Mouse (Mus musculus) left cerebral cortex, adult 18-20 months (tissue): ENCODE data around the gene Clec2e. TPM values are rescaled to one million over a fixed set of nuclear protein-coding genes. Genes with fewer than 3 reads are reported as not detected.
"Not testable (repeated sequence)": the region's sequence is repeated elsewhere in the genome, so short reads cannot be mapped to it uniquely, and the experiment has no call there.

Experiments used
- DNase-seq, 2 experiments: peaks; one replicate each; pipeline ENCODE4 v3.0.0; 2021 to 2022; ENCODE audit warnings: low spot score in 2 of 2, mixed read lengths in 1 of 2
- long read RNA-seq, 2 experiments: library from polyadenylated mRNA; stranded (forward); transcript quantifications; one replicate each; pipeline ENCODE4 v2.0.0; 2021
- total RNA-seq, 2 experiments: library from RNA; stranded (reverse); gene quantifications; 2 replicates each; pipeline ENCODE4 v1.2.3; 2021

Gene Clec2e
- total RNA-seq: not detected
- long read RNA-seq, experiment 1: 0 reads
- long read RNA-seq, experiment 2: 0 reads

DNA sequence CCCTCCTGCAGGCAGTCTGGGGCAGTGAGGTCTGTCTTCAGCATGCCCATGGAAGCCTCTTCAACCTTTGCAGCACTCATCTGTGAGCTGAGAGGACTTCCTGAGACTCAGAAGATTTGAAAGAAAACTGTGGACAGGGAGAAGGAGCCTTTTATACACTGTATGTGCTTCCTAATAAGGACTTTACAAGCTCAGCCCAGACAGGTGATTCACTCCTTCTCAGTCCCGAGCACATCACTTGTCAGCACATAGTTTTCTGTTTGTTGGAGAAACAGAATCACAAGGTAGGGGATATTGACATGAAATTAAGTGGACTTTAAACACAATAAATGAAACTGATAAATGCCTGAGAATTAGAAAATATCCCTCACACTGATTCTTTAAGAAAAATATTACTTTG, at the start of gene Clec2e:
TSS of gene Clec2e (minus strand) at position 120 of the 400 bp plus-strand sequence.
- DNase-seq: not testable (repeated sequence)

GRCm38 (mm10) chr6:129146812-129147211, 46.1 kb upstream of the Clec2e start:
- DNase-seq: no peak

DNA sequence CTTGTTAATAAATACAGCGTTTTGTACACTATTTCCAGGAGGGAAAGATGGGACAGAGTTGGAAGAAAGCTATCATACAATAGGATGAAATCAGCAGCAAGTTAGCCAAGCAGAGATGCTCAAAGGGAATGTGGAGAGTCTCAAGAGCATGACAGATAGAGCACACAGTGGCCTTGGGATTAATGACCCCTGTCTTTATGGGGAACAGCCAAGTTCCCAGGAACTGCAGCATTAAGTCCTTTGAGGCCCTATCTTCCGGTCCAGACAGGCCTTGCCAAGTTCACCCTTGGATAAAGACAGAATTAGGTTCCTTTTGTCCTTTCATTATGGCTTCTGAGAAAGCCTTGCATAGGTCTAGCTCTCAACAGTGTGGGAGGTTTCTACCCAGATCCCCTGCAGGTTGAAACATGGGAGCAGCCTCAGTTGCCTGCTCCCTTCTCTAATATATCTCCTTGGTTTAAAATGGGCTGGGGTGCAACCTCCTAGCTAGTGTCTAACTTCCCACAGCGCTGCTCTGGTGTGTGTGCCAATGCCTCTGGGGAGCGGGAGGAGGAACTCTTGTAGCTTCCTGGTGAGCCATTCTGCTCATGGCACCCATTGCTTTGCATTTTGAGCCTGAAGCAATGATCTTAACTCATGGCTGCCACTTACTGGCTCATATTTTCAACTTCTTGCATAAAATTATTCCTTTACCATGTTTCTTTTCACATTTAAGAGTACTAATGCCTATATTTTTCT, 32.1 kb upstream of the Clec2e start:
- no peak for DNase-seq

DNA sequence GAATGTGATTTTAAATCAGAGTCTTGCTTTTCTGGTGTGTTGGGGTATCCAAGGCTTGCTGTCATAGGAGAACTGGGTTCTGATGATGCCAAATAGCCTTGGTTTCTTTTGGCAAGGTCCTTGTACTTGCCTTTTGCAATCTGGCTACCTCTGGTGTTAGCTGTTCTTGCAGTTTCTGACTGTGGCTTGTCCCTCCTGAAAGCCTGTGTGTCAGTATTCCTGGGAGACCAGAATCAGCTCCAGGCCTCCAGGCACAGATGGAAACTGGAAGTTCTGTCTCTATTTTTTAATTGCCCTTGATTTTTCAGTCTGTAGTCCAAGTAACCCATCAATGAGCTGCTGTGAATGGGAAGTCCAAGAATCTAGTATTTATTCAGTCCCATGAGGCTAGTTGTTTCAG, 26.1 kb upstream of the Clec2e start:
- no peak for DNase-seq

DNA sequence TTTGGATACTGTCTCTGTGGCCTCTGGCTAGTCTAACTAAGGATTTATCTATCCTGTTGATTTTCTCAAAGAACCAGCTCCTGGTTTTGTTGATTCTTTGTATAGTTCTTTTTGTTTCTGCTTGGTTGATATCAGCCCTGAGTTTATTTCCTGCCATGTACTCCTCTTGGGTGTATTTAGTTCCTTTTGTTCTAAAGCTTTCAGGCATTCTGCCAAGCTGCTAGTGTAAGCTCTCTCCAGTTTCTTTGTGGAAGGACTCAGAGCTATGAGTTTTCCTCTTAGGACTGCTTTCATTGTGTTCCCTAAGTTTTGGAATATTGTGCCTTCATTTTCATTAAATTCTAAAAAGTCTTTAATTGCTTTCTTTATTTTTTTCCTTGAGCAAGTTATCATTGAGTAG, 23.8 kb upstream of the Clec2e start:
- not testable (repeated sequence) for DNase-seq

DNA sequence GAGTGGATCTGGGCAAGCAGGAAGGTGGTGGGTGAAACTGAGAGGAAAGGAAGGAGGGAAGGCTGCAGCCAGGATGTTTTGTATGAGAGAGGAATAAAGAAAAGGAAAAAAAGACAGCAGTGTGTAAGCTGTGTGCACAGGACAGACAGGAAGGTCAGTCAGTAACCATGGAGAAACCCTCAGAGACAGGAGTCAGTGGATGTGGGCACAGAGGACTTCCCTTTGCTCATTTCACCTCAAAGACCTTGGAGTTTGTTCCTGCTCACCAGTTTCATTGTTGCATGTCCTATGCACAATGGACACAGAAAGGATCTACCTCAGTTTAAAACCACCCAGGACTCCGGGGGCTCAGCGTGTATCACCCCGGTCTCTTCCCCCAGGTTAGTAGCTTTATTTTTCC, 15.5 kb upstream of the Clec2e start:
- DNase-seq: no peak

- not testable (repeated sequence) for DNase-seq
These were observed 13.5 kb upstream of the Clec2e start for GRCm38 (mm10) chr6:129114237-129114636.

DNA sequence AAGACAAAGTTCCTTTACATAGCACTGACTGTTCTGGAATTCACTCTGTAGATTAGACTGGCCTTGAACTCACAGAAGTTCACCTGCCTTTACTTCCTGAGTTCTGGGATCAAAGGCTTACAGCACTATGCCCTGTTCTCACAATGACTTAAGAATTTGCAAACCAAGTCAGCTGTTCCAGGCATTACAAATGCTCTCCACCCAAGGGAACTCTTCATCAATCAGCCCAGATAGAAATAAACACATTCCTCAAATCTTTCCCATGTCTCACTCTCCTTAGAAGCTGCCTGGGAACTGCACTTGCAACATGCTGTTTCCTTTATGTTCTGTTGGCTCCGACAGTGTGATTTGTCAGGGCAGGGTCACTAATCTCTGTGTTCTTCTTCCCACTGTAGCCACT, 13.1 kb upstream of the Clec2e start:
- DNase-seq: no peak

DNA sequence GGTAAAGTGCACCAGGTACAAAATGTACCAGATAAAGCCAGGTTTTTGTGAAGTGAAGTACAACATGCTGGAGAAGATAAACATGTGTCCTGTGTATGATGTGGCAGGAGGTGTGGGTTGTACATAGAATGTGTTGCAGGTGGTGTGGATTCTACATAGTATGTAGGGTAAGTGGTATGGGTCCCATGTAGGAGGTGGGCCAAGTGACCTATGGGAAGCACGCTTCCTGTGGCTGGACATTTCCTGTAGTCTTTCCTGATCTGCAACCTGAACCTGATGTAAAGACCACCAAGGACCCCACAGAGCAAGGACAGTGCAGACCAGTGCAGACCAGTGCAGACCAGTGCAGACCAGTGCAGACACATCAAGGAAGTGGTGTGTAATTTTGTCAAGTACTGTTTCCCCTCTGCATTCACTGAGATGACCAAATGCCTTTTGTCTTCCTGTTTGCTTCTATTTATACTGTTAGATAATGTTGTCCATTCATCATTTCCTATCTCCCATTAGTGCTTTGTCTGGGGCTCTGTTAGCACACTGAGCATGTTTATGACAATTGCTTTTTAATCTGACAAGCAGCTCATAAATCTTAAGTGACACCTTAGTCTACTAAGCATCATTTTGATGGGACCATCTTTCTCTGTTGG, 12.4 kb upstream of the Clec2e start:
- DNase-seq: no peak

DNA sequence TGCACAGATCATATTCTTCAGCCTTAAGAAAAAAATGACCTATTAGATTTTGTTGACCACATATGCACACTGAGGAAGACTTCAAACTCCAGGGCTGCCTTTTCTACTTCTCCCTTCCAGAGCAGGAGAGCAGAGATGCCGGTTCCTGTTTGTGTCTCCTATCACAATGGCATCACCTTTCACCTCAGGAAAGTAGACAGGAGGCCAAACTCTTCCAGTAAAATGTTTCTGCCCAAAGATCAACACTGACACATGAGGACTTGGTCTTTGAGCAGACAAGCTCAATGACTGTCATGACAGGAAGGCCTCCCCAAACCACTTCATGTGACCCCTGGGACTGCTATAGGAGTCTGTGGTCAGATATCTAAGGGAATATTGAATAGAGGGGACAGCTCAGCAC, 11.8 kb upstream of the Clec2e start:
- no peak for DNase-seq

DNA sequence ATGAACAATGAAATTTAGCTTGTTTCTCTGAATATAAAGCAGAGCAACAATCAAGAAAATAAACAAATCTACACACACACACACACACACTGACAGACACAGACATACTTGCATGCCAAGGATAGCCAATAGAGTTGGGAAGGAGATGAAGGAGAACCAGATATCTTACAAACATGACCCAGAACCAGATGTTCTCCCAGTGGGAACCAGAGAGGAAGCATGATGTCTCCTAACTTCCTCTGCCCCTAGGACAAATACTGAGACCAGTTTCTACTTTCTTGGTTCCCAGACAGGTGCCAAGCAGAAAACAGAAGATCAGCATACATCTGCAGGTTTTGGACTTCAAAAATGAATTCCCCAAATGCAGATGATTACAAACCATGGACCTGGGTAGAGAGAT, 7.2 kb upstream of the Clec2e start:
- no peak for DNase-seq

DNA sequence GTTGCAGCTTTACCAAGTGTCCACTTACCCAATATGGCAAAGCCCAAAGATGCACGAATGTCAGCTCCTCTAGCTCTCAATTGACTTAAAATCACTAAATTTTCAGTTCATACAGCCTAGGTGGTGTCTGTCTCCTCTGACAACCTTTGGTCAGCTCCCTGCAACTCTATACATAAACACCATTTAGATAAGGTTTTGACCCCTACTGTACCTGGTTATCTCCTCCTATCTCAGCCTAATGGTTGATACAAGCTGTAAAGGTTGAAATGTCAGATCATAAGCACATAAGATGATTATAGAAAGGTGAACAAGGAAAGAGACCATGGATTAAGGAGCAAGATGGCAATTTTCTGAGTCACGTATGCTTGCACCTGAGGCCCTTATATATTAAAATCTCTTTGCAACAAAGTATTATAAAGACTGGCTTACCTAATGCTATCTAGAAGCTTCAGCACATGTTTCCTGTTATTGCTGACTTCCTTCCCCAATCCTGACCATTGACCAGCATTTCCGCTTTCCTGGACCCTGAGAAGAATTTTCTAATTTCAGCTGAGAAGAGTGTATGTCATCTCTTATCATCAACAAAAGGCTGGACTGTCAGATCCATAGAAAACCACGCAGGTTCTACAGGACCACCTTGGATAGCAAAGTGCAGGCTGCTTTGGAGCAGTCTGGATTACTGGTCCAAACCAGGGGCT, 2.3 kb upstream of the Clec2e start:
- DNase-seq: no peak

- DNase-seq: no peak
These were observed 891 bp upstream of the Clec2e start for GRCm38 (mm10) chr6:129101604-129102003.

DNA sequence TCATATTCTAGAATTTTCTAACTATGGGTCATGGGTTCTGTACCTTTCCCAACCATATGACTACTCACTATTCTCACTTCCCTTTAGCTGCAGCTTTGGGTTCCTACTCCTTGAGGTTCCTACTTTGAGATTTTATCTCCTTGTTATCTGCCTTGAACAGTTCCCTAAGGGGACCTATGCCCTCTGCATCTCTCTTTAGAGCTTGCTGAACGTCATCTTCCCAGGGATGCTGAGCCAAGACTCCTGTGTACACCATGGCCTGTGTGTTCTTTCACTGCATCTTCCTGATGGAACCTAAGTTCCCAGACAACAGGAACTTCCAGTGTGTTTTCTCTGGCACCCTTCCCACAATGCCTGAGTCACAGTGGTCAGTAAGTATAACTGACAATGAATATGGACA, 2.8 kb downstream of the Clec2e start:
- DNase-seq: no peak

DNA sequence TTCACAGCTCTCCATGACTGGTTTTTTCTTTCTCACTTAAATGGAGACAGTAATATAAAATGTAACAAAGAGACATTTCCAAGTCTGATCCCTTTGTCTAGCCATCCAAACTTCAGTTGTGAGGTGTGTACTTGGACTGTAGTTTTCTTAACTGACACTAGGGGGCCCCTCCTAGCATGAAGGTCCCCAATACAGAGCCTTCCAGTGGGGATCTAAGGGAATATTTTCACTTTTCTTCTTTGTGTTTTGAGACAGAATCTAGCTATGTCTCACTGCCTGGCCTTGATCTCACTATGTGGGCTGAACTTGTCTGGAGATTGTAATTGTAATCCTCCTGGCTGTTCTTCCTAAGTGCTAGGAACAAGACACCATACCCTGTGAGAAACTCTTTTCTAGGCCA, 5.5 kb downstream of the Clec2e start:
- peak; percentile 6 to 8 for DNase-seq

GRCm38 (mm10) chr6:129088596-129088995, 12.1 kb downstream of the Clec2e start:
- DNase-seq: not testable (repeated sequence)

DNA sequence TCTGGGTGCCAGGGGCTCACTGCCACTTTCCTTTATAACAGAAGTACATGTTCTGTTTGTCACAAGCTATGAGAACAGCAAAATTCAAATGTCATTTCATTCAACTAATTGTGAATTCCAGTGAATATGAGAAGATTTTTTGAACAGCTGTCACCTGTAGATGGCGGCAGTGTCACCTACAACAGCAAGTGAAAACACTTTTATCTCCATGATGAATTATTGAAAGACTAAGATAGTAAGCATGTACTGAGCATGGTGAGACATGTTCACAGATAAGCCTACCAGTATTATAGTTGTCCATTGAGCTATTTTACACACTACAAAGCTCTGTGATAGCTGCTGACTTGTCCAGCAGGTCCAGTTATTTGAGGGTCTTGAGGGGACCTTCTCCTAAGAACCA, 12.6 kb downstream of the Clec2e start:
- DNase-seq: peak; percentile 6 to 15

DNA sequence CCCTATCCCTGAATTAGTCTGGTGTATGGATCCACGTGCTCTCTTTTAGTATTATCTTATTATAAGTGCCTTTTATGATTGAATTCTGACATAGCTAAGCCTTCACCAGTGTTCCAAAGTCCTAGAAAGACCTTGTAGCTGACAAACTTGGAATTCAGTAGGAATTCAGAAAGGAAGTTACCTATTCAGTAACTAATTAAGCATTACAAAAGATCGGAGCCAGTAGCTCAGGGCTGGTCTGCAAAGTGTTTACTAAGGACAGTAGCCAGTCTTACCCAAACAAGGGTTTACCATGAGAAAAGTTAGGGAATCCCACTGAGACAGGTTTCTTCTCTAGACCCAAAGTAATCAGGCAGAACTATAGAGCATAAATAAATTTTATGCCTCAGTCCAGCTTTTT, 14.7 kb downstream of the Clec2e start:
- DNase-seq: not testable (repeated sequence)

- no peak for DNase-seq
These were observed 15.6 kb downstream of the Clec2e start for GRCm38 (mm10) chr6:129085098-129085497.

DNA sequence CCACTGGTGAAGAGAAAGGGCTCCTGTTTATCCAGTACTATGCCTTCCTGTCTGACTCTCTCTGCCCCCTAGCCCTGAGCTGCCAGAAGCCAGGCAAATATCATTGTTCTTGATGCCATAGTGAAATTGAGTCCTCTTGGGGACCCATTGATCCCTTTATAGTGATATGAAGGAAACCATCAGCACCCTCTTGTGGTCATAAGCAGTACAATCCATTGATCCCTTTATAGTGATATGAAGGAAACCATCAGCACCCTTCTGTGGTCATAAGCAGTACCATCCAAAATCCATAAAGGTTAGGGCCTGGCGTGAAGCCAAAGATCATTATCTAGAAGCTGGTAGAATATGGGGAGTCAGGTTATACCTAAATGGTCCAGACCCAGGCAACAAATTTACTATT, 33.7 kb downstream of the Clec2e start:
- peak; percentile 18 to 36 for DNase-seq

DNA sequence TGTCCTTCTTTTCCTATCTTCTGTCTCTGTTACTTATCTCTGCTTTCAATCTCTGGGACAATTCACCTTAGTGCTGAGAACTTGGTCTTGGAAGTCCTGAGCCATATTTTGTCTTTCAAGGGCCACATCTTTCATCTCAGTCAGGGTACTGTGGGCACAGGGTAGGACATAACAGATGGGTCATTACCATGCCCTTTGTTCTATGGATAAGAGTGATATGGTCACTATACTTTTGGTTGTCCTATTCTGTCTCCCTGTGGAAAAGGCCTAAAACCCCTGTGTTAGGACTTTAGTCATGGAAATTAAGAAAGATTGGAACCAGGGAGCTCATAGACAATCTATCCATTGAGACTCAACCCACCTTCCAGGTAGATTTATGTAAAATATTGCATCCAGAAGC, 34.2 kb downstream of the Clec2e start:
- no peak for DNase-seq

DNA sequence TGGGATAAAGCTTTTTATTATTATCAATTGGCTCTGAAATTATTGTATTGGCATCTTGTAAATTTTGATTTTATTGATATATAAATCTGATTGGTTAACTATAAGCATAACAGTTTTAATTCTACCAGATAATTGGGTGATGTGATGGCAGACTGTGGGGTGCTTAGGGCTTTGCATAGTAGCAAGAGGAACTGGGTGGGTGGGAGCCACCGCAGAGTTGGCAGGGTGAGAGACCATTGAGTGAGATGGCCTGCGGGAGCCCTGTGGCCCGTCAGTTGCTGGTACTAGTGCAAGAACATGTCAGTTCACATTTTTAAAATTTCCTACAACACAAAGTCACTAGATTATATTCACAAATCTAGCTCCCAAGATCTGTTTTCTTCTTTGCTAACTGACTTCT, 34.9 kb downstream of the Clec2e start:
- DNase-seq: no peak
